Mouse (Mus musculus) liver, embryonic 14.5 days (tissue): ENCODE data around the gene Actr10. TPM values are rescaled to one million over a fixed set of nuclear protein-coding genes. Genes with fewer than 3 reads are reported as not detected.
A peak's percentile ranks its signal among the peaks of the same experiment; 100 is the strongest.

Source experiments
- ATAC-seq: fragments of 200-750 bp; cut with Nextera tagmentation; 2 replicates; pipeline ENCODE4 v1.8.0; 2017; ENCODE audit warnings: moderate number of reproducible peaks, mild to moderate bottlenecking, moderate library complexity; ENCODE audit not compliant: insufficient read depth
- DNase-seq, 3 experiments: peaks; one replicate each; pipeline ENCODE4 v3.0.0-alpha.2; 2012 to 2013; ENCODE audit warnings: low read depth in 3 of 3, low spot score in 3 of 3
- H3K27ac ChIP-seq: fragments of 300-500 bp; sonication (generic); 2 replicates; pipeline ENCODE4 v1.5.1; 2014; ENCODE audit warnings: moderate library complexity, mild to moderate bottlenecking, control low read depth, inconsistent platforms
- H3K27me3 ChIP-seq: fragments of 300-500 bp; sonication (generic); 2 replicates; pipeline ENCODE4 v1.6.1; 2014; ENCODE audit warnings: mild to moderate bottlenecking, low read length, moderate library complexity; ENCODE audit not compliant: control insufficient read depth, insufficient read depth
- H3K36me3 ChIP-seq: fragments of 300-500 bp; sonication (generic); replicated peaks from 2 replicates; pipeline ENCODE4 v1.6.1; 2014; ENCODE audit warnings: low read depth; ENCODE audit not compliant: control insufficient read depth, insufficient read depth
- H3K4me1 ChIP-seq, 2 experiments: fragments of 200-500 bp in 1 of 2; fragments of 300-500 bp in 1 of 2; sonication (generic) in 1 of 2; replicated peaks; 2 replicates each; pipeline ENCODE4 v1.6.1; 2012 to 2014; ENCODE audit warnings: antibody characterized with exemption in 1 of 2, inconsistent platforms in 1 of 2, low read length in 1 of 2; ENCODE audit not compliant: control insufficient read depth in 2 of 2, insufficient read depth in 2 of 2
- H3K4me2 ChIP-seq: fragments of 300-500 bp; sonication (generic); 2 replicates; pipeline ENCODE4 v1.6.1; 2014; ENCODE audit warnings: low read depth, mild to moderate bottlenecking, control low read depth, moderate library complexity
- H3K4me3 ChIP-seq, 2 experiments: fragments of 200-500 bp in 1 of 2; fragments of 300-500 bp in 1 of 2; sonication (generic) in 1 of 2; 2 replicates each; pipeline ENCODE4 v1.5.1; 2012 to 2014; ENCODE audit warnings: low read depth in 2 of 2, low read length in 2 of 2, mild to moderate bottlenecking in 2 of 2, control low read depth in 1 of 2, inconsistent platforms in 1 of 2, moderate library complexity in 1 of 2; ENCODE audit not compliant: insufficient read depth in 1 of 2
- H3K9ac ChIP-seq: fragments of 300-500 bp; sonication (generic); replicated peaks from 2 replicates; pipeline ENCODE4 v1.6.1; 2014; ENCODE audit warnings: mild to moderate bottlenecking, control low read depth, moderate library complexity
- H3K9me3 ChIP-seq: fragments of 300-500 bp; sonication (generic); 2 replicates; pipeline ENCODE4 v1.6.1; 2016; ENCODE audit warnings: low read length, mixed read lengths; ENCODE audit not compliant: control insufficient read depth
- CTCF ChIP-seq: IDR thresholded peaks from 2 replicates; pipeline ENCODE4 v1.5.1; 2016; ENCODE audit warnings: antibody characterized with exemption, low read depth, control low read depth
- EP300 ChIP-seq: IDR thresholded peaks from 2 replicates; pipeline ENCODE4 v1.6.1; 2016; ENCODE audit warnings: antibody characterized with exemption, low read depth
- WGBS: fragments of 180-500 bp; shearing (Covaris S2); extraction: QIAGEN DNeasy Blood & Tissue Kit; methylation state at CpG from one replicate; pipeline ENCODE4 v1.1.7; 2014; ENCODE audit not compliant: insufficient replicate concordance; 5-methylcytosine and 5-hydroxymethylcytosine counted together
- polyA plus RNA-seq, 2 experiments: library from polyadenylated mRNA; depleted of rRNA in 1 of 2; stranded (reverse) in 1 of 2; unstranded in 1 of 2; fragments of >200 nt; fragmentation: Nextera tagmentation in 1 of 2; extraction: Ambion mirVana in 1 of 2; gene quantifications; 2 replicates each; pipeline versions ENCODE4 v1.2.1 to v1.2.3; 2012 to 2014

The Actr10 gene
- polyA plus RNA-seq, 2 experiments, result 20.1 to 127 TPM

- no peak overlapping the region for H3K27ac ChIP-seq
- 65% methylated on average over 4 of the region's 4 CpGs for WGBS
- no peak for DNase-seq
- no peak for TF ChIP-seq CTCF
- no peak for ATAC-seq
- H3K36me3 ChIP-seq, result no peaks in the 10 kb centered on the region
- no peaks in the 10 kb centered on the region for H3K9me3 ChIP-seq
- H3K4me2 ChIP-seq, result no peak overlapping the region
- H3K4me3 ChIP-seq, result no peak overlapping the region
- H3K4me1 ChIP-seq, result 0 out of 4 replicates have a peak, but pooled peaks cover 0 to 2% of the 10 kb centered on the region in 2 experiments
- H3K27me3 ChIP-seq, result no peaks in the 10 kb centered on the region
- H3K9ac ChIP-seq, result no peak overlapping the region
These were observed 29.6 kb upstream of the Actr10 start for GRCm38 (mm10) chr12:70908076-70908475.

- H3K9me3 ChIP-seq, result no peaks in the 10 kb centered on the region
- no peak overlapping the region for H3K4me2 ChIP-seq
- 0 out of 4 replicates have a peak, but pooled peaks cover 0 to 2% of the 10 kb centered on the region in 2 experiments for H3K4me1 ChIP-seq
- peak; percentile 37 to 46 (median 39) for DNase-seq
- no peaks in the 10 kb centered on the region for H3K36me3 ChIP-seq
- no peak overlapping the region for H3K27ac ChIP-seq
- ATAC-seq, result no peak
- no peak overlapping the region for H3K9ac ChIP-seq
- WGBS, result 8% methylated on average over 9 of the region's 9 CpGs
- peak; percentile 91 for TF ChIP-seq CTCF
- no peak for TF ChIP-seq EP300
- no peak overlapping the region for H3K4me3 ChIP-seq
- no peaks in the 10 kb centered on the region for H3K27me3 ChIP-seq
These were observed 27.4 kb upstream of the Actr10 start for GRCm38 (mm10) chr12:70910241-70910720.

- Histone ChIP-seq H3K4me1 (0 out of 4 replicates have a peak, but pooled peaks cover 0 to 2% of the 10 kb centered on the region in 2 experiments), H3K4me2 (no peak overlapping the region), H3K27me3 (no peaks in the 10 kb centered on the region), H3K27ac (no peak overlapping the region), H3K36me3 (no peaks in the 10 kb centered on the region), H3K9ac (no peak overlapping the region), H3K9me3 (no peaks in the 10 kb centered on the region), H3K4me3 (no peak overlapping the region)
- DNase-seq, result peak; percentile 39 to 49 (median 42)
- peak; percentile 31; the same call in 1 of the 2 replicates for ATAC-seq
- WGBS, result 7% methylated on average over 5 of the region's 5 CpGs
- TF ChIP-seq EP300 (no peak), CTCF (peak; percentile 95)
These were observed 26.6 kb upstream of the Actr10 start for GRCm38 (mm10) chr12:70911029-70911428.

GRCm38 (mm10) chr12:70911676-70912379 is 25.8 kb upstream of the Actr10 start:
- H3K9ac ChIP-seq, result no peak overlapping the region
- no peak overlapping the region for H3K27ac ChIP-seq
- no peaks in the 10 kb centered on the region for H3K27me3 ChIP-seq
- ATAC-seq (no peak), DNase-seq (no peak)
- H3K4me1 ChIP-seq, result 0 out of 4 replicates have a peak, but pooled peaks cover 0 to 2% of the 10 kb centered on the region in 2 experiments
- 43% methylated on average over 17 of the region's 17 CpGs for WGBS
- H3K9me3 ChIP-seq, result no peaks in the 10 kb centered on the region
- TF ChIP-seq EP300 (no peak), CTCF (no peak)
- no peak overlapping the region for H3K4me3 ChIP-seq
- H3K4me2 ChIP-seq, result no peak overlapping the region
- no peaks in the 10 kb centered on the region for H3K36me3 ChIP-seq

- TF ChIP-seq CTCF, result peak; percentile 98
- TF ChIP-seq EP300, result no peak
- ATAC-seq (peak; percentile 51; the same call in 1 of the 2 replicates), DNase-seq (peak; percentile 52 to 72 (median 63))
- H3K4me3 ChIP-seq, result no peak overlapping the region
- no peaks in the 10 kb centered on the region for H3K36me3 ChIP-seq
- WGBS, result 14% methylated on average over 3 of the region's 3 CpGs
- no peaks in the 10 kb centered on the region for H3K9me3 ChIP-seq
- H3K4me2 ChIP-seq, result no peak overlapping the region
- H3K4me1 ChIP-seq, result 0 out of 4 replicates have a peak, but pooled peaks cover 0 to 2% of the 10 kb centered on the region in 2 experiments
- no peak overlapping the region for H3K27ac ChIP-seq
- no peaks in the 10 kb centered on the region for H3K27me3 ChIP-seq
- no peak overlapping the region for H3K9ac ChIP-seq
These were observed 24.2 kb upstream of the Actr10 start for GRCm38 (mm10) chr12:70913429-70913828.
